Mouse (Mus musculus) heart, adult 2 months (tissue): ENCODE results near the gene Bsnd.

Experiments used
- CTCF ChIP-seq: fragments of 200-600 bp; IDR thresholded peaks from 2 replicates; pipeline ENCODE4 v1.8.1; 2022; ENCODE audit warnings: antibody characterized with exemption, mild to moderate bottlenecking, moderate library complexity
- EP300 ChIP-seq: fragments of 200-500 bp; IDR thresholded peaks from 2 replicates; pipeline ENCODE4 v1.6.1; 2011; ENCODE audit warnings: low read depth, low read length, control low read depth; ENCODE audit not compliant: insufficient read depth

GRCm38 (mm10) chr4:106534256-106534655 lies 42.2 kb upstream of the Bsnd start:
- TF ChIP-seq CTCF: no peak
- no peak for TF ChIP-seq EP300
